Mouse (Mus musculus): ENCODE results near the gene Znrf1. TPM values are rescaled to one million over a fixed set of nuclear protein-coding genes. Genes with fewer than 3 reads are reported as not detected.
"Not testable (repeated sequence)": the region's sequence is repeated elsewhere in the genome, so short reads cannot be mapped to it uniquely, and the experiment has no call there.

The Znrf1 gene
- polyA plus RNA-seq, 1 experiment from 2014 or later: 66.0 TPM

- ATAC-seq: peak; percentile 99
- Histone ChIP-seq H3K27ac (ENCODE audit: low read length) (peak within 1 kb of the TSS; percentile 90), H3K4me2 (ENCODE audit: low read length) (peak within 1 kb of the TSS; percentile 62), H3K36me3 (ENCODE audit: control insufficient read depth, insufficient read depth) (no peaks in the 10 kb centered on the region), H3K4me3 (replicated peaks; ENCODE audit: low read length) (peak within 1 kb of the TSS; percentile 60), H3K27me3 (replicated peaks; ENCODE audit: control insufficient read depth, insufficient read depth, low read length) (no peaks in the 10 kb centered on the region), H3K9ac (replicated peaks; ENCODE audit: low read depth, low read length) (peak within 1 kb of the TSS; percentile 69), H3K4me1 (replicated peaks; ENCODE audit: control insufficient read depth, insufficient read depth, low read length) (peaks cover 9% of the 10 kb centered on the region), H3K9me3 (ENCODE audit: control insufficient read depth, low read length) (no peaks in the 10 kb centered on the region)
- WGBS: under 1% methylated on average over 62 of the region's 75 CpGs
Observed at GRCm38 (mm10) chr8:111643264-111644141, 107.6 kb downstream of the Znrf1 start, which contains the start of gene Zfp1. Gene Zfp1, plus strand, starts transcription at chr8:111643401.

- peak overlapping the region; percentile 62 for H3K4me2 ChIP-seq (ENCODE audit: low read length)
- ATAC-seq; H3K27me3 ChIP-seq (replicated peaks; ENCODE audit: control insufficient read depth, insufficient read depth, low read length); H3K9me3 ChIP-seq (ENCODE audit: control insufficient read depth, low read length); H3K4me1 ChIP-seq (replicated peaks; ENCODE audit: control insufficient read depth, insufficient read depth, low read length); H3K36me3 ChIP-seq (ENCODE audit: control insufficient read depth, insufficient read depth): not testable (repeated sequence)
- 53% methylated on average over 12 of the region's 12 CpGs for WGBS
- peak overlapping the region; percentile 69 for H3K9ac ChIP-seq (replicated peaks; ENCODE audit: low read depth, low read length)
- peak overlapping the region; percentile 90 for H3K27ac ChIP-seq (ENCODE audit: low read length)
- peak overlapping the region; percentile 60 for H3K4me3 ChIP-seq (replicated peaks; ENCODE audit: low read length)
Observed at GRCm38 (mm10) chr8:111644286-111645051, 108.6 kb downstream of the Znrf1 start.

DNA sequence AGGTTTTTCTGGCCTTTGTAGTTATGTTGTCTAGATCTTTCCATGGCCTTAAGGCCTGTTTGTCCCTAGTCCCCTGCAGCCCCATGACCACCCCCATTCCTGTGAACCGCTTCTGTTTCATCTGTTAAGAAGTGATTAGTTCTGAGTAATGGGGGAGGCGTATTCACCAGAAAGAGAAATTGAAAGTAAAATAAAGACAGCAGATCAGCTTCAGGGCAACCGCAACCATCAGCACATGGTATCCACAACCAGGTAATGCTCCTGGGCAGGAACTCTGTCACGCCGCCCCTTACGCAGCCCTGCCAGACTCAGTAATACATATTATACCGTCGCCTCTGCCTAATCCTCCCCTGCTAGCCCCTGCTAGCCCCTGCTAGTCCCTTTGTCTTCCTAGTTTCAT is 109.8 kb downstream of the Znrf1 start:
- Histone ChIP-seq H3K36me3 (ENCODE audit: control insufficient read depth, insufficient read depth) (no peaks in the 10 kb centered on the region), H3K9ac (replicated peaks; ENCODE audit: low read depth, low read length) (no peak overlapping the region), H3K9me3 (ENCODE audit: control insufficient read depth, low read length) (no peaks in the 10 kb centered on the region), H3K27ac (ENCODE audit: low read length) (no peak overlapping the region), H3K4me1 (replicated peaks; ENCODE audit: control insufficient read depth, insufficient read depth, low read length) (peaks cover 9% of the 10 kb centered on the region), H3K4me2 (ENCODE audit: low read length) (no peak overlapping the region), H3K27me3 (replicated peaks; ENCODE audit: control insufficient read depth, insufficient read depth, low read length) (no peaks in the 10 kb centered on the region), H3K4me3 (replicated peaks; ENCODE audit: low read length) (no peak overlapping the region)
- ATAC-seq: no peak
- 98% methylated on average over 8 of the region's 8 CpGs for WGBS

GRCm38 (mm10) chr8:111648834-111649233 is 112.9 kb downstream of the Znrf1 start:
- Histone ChIP-seq H3K4me3 (replicated peaks; ENCODE audit: low read length) (no peak overlapping the region), H3K9ac (replicated peaks; ENCODE audit: low read depth, low read length) (no peak overlapping the region), H3K4me1 (replicated peaks; ENCODE audit: control insufficient read depth, insufficient read depth, low read length) (peaks cover 5% of the 10 kb centered on the region), H3K36me3 (ENCODE audit: control insufficient read depth, insufficient read depth) (no peaks in the 10 kb centered on the region), H3K27ac (ENCODE audit: low read length) (no peak overlapping the region), H3K9me3 (ENCODE audit: control insufficient read depth, low read length) (no peaks in the 10 kb centered on the region), H3K27me3 (replicated peaks; ENCODE audit: control insufficient read depth, insufficient read depth, low read length) (no peaks in the 10 kb centered on the region), H3K4me2 (ENCODE audit: low read length) (no peak overlapping the region)
- ATAC-seq: no peak
- WGBS: 61% methylated on average over 2 of the region's 2 CpGs

GRCm38 (mm10) chr8:111650651-111651050 is 114.8 kb downstream of the Znrf1 start:
- Histone ChIP-seq H3K36me3 (ENCODE audit: control insufficient read depth, insufficient read depth) (no peaks in the 10 kb centered on the region), H3K27ac (ENCODE audit: low read length) (no peak overlapping the region), H3K4me3 (replicated peaks; ENCODE audit: low read length) (no peak overlapping the region), H3K4me2 (ENCODE audit: low read length) (no peak overlapping the region), H3K27me3 (replicated peaks; ENCODE audit: control insufficient read depth, insufficient read depth, low read length) (no peaks in the 10 kb centered on the region), H3K9me3 (ENCODE audit: control insufficient read depth, low read length) (no peaks in the 10 kb centered on the region), H3K4me1 (replicated peaks; ENCODE audit: control insufficient read depth, insufficient read depth, low read length) (no peaks in the 10 kb centered on the region), H3K9ac (replicated peaks; ENCODE audit: low read depth, low read length) (no peak overlapping the region)
- no peak for ATAC-seq
- 54% methylated on average over 3 of the region's 3 CpGs for WGBS

DNA sequence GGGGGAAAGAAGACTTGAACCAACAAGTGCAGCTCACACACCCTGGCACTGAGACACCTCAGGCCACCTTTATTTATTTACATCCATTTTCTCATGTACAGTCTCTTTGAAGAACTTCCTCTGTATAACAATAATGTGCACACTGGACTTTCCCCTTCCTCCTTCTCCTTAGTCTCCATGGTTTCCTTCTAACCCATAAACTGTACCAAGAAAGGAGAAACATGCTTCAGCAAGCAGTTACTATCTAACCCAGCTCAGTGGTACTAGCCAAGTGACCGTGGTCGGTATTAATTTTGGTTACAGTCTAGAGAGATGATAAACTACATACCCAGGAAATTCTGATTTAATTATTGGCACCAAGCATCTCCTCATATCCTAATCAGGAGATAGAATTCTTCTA is 117.6 kb downstream of the Znrf1 start:
- Histone ChIP-seq H3K4me3 (replicated peaks; ENCODE audit: low read length) (no peak overlapping the region), H3K9me3 (ENCODE audit: control insufficient read depth, low read length) (no peaks in the 10 kb centered on the region), H3K27me3 (replicated peaks; ENCODE audit: control insufficient read depth, insufficient read depth, low read length) (no peaks in the 10 kb centered on the region), H3K27ac (ENCODE audit: low read length) (no peak overlapping the region), H3K36me3 (ENCODE audit: control insufficient read depth, insufficient read depth) (no peaks in the 10 kb centered on the region), H3K4me2 (ENCODE audit: low read length) (no peak overlapping the region), H3K4me1 (replicated peaks; ENCODE audit: control insufficient read depth, insufficient read depth, low read length) (0 out of 2 replicates have a peak, but pooled peaks cover 2% of the 10 kb centered on the region), H3K9ac (replicated peaks; ENCODE audit: low read depth, low read length) (no peak overlapping the region)
- ATAC-seq: no peak
- WGBS: 95% methylated on average over 2 of the region's 2 CpGs

GRCm38 (mm10) chr8:111657312-111657854 is 121.5 kb downstream of the Znrf1 start:
- Histone ChIP-seq H3K9me3 (ENCODE audit: control insufficient read depth, low read length) (no peaks in the 10 kb centered on the region), H3K27ac (ENCODE audit: low read length) (no peak overlapping the region), H3K9ac (replicated peaks; ENCODE audit: low read depth, low read length) (no peak overlapping the region), H3K27me3 (replicated peaks; ENCODE audit: control insufficient read depth, insufficient read depth, low read length) (no peaks in the 10 kb centered on the region), H3K4me3 (replicated peaks; ENCODE audit: low read length) (no peak overlapping the region), H3K4me1 (replicated peaks; ENCODE audit: control insufficient read depth, insufficient read depth, low read length) (0 out of 2 replicates have a peak, but pooled peaks cover 2% of the 10 kb centered on the region), H3K4me2 (ENCODE audit: low read length) (no peak overlapping the region), H3K36me3 (ENCODE audit: control insufficient read depth, insufficient read depth) (peaks cover 2% of the 10 kb centered on the region; the same call in 1 of the 2 replicates)
- ATAC-seq: no peak
- WGBS: 14% methylated on average over 1 of the region's 1 CpGs

- Histone ChIP-seq H3K4me3 (replicated peaks; ENCODE audit: low read length) (no peak overlapping the region), H3K9me3 (ENCODE audit: control insufficient read depth, low read length) (no peaks in the 10 kb centered on the region), H3K27me3 (replicated peaks; ENCODE audit: control insufficient read depth, insufficient read depth, low read length) (no peaks in the 10 kb centered on the region), H3K9ac (replicated peaks; ENCODE audit: low read depth, low read length) (no peak overlapping the region), H3K4me1 (replicated peaks; ENCODE audit: control insufficient read depth, insufficient read depth, low read length) (0 out of 2 replicates have a peak, but pooled peaks cover 2% of the 10 kb centered on the region), H3K36me3 (ENCODE audit: control insufficient read depth, insufficient read depth) (peaks cover 2% of the 10 kb centered on the region; the same call in 1 of the 2 replicates), H3K4me2 (ENCODE audit: low read length) (no peak overlapping the region), H3K27ac (ENCODE audit: low read length) (no peak overlapping the region)
- ATAC-seq: no peak
- 93% methylated on average over 6 of the region's 6 CpGs for WGBS
Observed at GRCm38 (mm10) chr8:111658819-111659423, 123.0 kb downstream of the Znrf1 start.

DNA sequence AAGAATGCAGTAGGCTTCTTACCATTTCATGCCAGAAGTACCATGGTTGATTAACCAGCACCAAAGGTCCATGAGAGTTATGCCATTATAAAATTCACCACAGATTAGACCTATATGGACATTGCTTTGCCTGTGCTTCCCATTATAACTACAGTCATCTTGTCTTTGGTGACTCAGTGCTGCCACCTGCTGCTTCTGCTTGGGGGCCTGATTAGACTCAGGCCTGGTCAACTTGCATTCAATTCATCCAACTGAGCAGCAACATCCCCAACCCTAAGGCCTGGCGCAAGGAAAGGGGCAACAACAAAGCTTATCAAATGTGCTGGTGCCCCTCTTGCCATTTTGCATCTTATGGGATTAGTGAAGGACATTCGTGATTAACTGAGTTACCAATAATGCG is 126.6 kb downstream of the Znrf1 start:
- H3K36me3 ChIP-seq (ENCODE audit: control insufficient read depth, insufficient read depth): peaks cover 2% of the 10 kb centered on the region; the same call in 1 of the 2 replicates
- H3K27ac ChIP-seq (ENCODE audit: low read length): no peak overlapping the region
- no peaks in the 10 kb centered on the region for H3K4me1 ChIP-seq (replicated peaks; ENCODE audit: control insufficient read depth, insufficient read depth, low read length)
- ATAC-seq: no peak
- no peak overlapping the region for H3K9ac ChIP-seq (replicated peaks; ENCODE audit: low read depth, low read length)
- no peak overlapping the region for H3K4me3 ChIP-seq (replicated peaks; ENCODE audit: low read length)
- 87% methylated on average over 3 of the region's 3 CpGs for WGBS
- no peaks in the 10 kb centered on the region for H3K9me3 ChIP-seq (ENCODE audit: control insufficient read depth, low read length)
- H3K4me2 ChIP-seq (ENCODE audit: low read length): no peak overlapping the region
- H3K27me3 ChIP-seq (replicated peaks; ENCODE audit: control insufficient read depth, insufficient read depth, low read length): no peaks in the 10 kb centered on the region
